Mouse (Mus musculus): ENCODE measurements around the gene Gtpbp2. TPM values are rescaled to one million over a fixed set of nuclear protein-coding genes. Genes with fewer than 3 reads are reported as not detected.

Gtpbp2 gene
- polyA plus RNA-seq, 1 experiment: 125 TPM

DNA sequence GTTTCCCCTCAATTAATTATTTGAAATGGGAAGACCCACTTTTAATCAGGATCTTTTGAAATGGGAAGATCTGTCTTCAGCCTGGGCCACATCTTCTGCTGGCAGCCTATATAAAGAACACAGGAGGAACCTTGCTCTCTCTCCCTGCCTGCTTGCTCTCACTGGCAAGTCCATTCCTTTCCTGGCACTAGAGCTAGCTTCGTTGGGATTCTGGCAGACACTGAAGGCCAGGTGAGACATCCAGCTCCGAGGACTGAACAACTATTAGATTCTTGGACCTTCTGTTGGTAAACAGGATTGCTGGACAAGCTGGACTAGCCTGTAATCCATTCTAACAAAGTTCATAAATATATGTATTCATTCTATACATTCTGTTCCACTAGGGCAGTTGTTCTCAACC, 28.0 kb downstream of the Gtpbp2 start:
- TF ChIP-seq CEBPB (IDR thresholded peaks at IDR 0.05; ENCODE audit: insufficient read depth, poor library complexity, severe bottlenecking) (no peak), POLR2AphosphoS2 (IDR thresholded peaks at IDR 0.05; ENCODE audit: insufficient read length, low read depth) (no peak), POLR2A (IDR thresholded peaks at IDR 0.05; ENCODE audit: insufficient read length, low read depth) (no peak), TCF12 (IDR thresholded peaks at IDR 0.05; ENCODE audit: insufficient read depth, poor library complexity, severe bottlenecking) (no peak), MYOG (IDR thresholded peaks at IDR 0.05; ENCODE audit: control insufficient read depth in 1 of 3, insufficient read depth in 1 of 3, insufficient read length in 2 of 3, low read depth in 2 of 3) (no peak)
- Histone ChIP-seq H3K36me3 (ENCODE audit: control insufficient read depth, insufficient read depth) (peaks cover 17% of the 10 kb centered on the region), H3ac (ENCODE audit: control insufficient read depth, insufficient read length) (no peak overlapping the region), H3K27me3 (ENCODE audit: control insufficient read depth, insufficient read depth, insufficient read length) (no peaks in the 10 kb centered on the region), H3K4me3 (no peak overlapping the region), H3K79me2 (ENCODE audit: control insufficient read depth, insufficient read depth) (no peaks in the 10 kb centered on the region), H3K4me2 (ENCODE audit: low read depth) (no peak overlapping the region)

DNA sequence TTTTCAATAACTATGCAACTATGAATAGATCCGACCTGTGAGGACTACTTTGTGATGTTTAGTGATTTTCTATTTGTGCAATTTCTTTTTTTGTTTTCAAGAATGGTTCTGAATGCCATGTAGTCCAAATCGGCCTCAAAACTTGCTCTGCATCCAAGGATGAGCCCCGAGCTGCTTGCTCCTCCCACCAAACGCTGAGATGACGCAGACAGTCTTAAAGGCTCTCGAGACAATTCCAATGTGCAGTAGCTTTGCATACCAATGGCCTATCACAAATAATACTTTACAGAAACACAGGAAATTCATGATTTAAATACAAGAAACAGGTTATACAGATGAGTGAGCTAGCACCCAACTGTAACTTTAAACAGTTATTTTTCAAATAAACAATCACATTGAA, 40.3 kb downstream of the Gtpbp2 start:
- TF ChIP-seq POLR2AphosphoS2 (IDR thresholded peaks at IDR 0.05; ENCODE audit: insufficient read length, low read depth) (no peak), SRF (IDR thresholded peaks at IDR 0.05; ENCODE audit: control insufficient read depth, insufficient read length, low read depth) (no peak)
- Histone ChIP-seq H3K4me3 (peak overlapping the region; percentile 99), H3K36me3 (ENCODE audit: control insufficient read depth, insufficient read depth) (peaks cover 12% of the 10 kb centered on the region), H3K27me3 (ENCODE audit: control insufficient read depth, insufficient read depth, insufficient read length) (no peaks in the 10 kb centered on the region), H3ac (ENCODE audit: control insufficient read depth, insufficient read length) (no peak overlapping the region), H3K79me2 (ENCODE audit: control insufficient read depth, insufficient read depth) (peaks cover 65% of the 10 kb centered on the region), H3K4me2 (ENCODE audit: low read depth) (peak overlapping the region; percentile 75)

DNA sequence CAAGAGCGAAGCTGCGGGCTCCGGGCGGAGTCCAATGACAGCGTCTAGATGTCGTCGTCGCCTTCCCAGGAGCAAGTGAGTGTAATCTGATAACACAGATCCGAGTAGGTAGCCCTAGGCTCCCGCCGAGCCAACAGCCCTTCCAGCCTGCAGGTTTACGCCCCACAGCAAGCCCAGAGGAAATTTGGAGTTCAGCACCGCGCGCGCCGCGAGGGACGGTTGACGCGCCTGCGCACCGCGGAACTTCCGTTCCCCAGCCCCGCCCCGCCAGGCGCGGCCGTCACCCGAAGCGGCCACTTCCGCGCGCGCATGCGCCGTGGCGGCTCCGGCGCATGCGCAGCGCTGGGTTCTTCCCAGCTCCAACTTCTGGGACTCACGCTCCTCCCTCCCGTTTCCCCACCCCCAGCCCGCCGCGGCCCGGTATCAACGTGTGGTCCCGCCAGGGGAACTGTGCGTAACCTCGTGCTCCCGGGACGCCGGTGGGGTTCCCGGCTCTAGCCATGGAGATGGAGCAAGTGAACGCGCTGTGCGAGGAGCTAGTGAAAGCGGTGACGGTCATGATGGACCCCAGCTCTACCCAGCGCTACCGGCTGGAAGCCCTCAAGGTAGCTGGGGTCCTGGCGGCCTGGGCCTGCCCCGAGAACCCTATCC, 41.7 kb downstream of the Gtpbp2 start, which contains the start of the genes Polh and Xpo5:
Gene Polh, minus strand, starts transcription at position 225 of the 651 bp plus-strand sequence.
Gene Xpo5, plus strand, starts transcription at position 362 of the 651 bp plus-strand sequence.
- peak within 1 kb of the TSS; percentile 52 for H3ac ChIP-seq (ENCODE audit: control insufficient read depth, insufficient read length)
- peak within 1 kb of the TSS; percentile 99 for H3K4me3 ChIP-seq
- no peak for TF ChIP-seq TCF12 (IDR thresholded peaks at IDR 0.05; ENCODE audit: insufficient read depth, poor library complexity, severe bottlenecking)
- no peak for TF ChIP-seq USF1 (IDR thresholded peaks at IDR 0.05; ENCODE audit: low read depth)
- peak; percentile 83 for TF ChIP-seq POLR2A (IDR thresholded peaks at IDR 0.05; ENCODE audit: insufficient read length, low read depth)
- peak; percentile 80 for TF ChIP-seq E2F4 (IDR thresholded peaks at IDR 0.05; ENCODE audit: insufficient read depth)
- TF ChIP-seq MAX (IDR thresholded peaks at IDR 0.05; ENCODE audit: low read depth): no peak
- TF ChIP-seq POLR2AphosphoS2 (IDR thresholded peaks at IDR 0.05; ENCODE audit: insufficient read length, low read depth): peak; percentile 91
- TF ChIP-seq SRF (IDR thresholded peaks at IDR 0.05; ENCODE audit: control insufficient read depth, insufficient read length, low read depth): no peak
- no peak for TF ChIP-seq REST (IDR thresholded peaks at IDR 0.05; ENCODE audit: insufficient read depth, insufficient read length)
- TF ChIP-seq MYOD1 (IDR thresholded peaks at IDR 0.05; ENCODE audit: control insufficient read depth in 1 of 3, insufficient read length in 2 of 3, low read depth in 2 of 3): peak in 1 of 3 experiments; percentile 5
- no peak for TF ChIP-seq CEBPB (IDR thresholded peaks at IDR 0.05; ENCODE audit: insufficient read depth, poor library complexity, severe bottlenecking)
- TF ChIP-seq TCF3 (IDR thresholded peaks at IDR 0.05; ENCODE audit: insufficient read length, low read depth): no peak
- TF ChIP-seq MYOG (IDR thresholded peaks at IDR 0.05; ENCODE audit: control insufficient read depth in 1 of 3, insufficient read depth in 1 of 3, insufficient read length in 2 of 3, low read depth in 2 of 3): no peak
- peaks cover 62% of the 10 kb centered on the region for H3K79me2 ChIP-seq (ENCODE audit: control insufficient read depth, insufficient read depth)
- peak within 1 kb of the TSS; percentile 86 for H3K4me2 ChIP-seq (ENCODE audit: low read depth)
- peaks cover 16% of the 10 kb centered on the region for H3K36me3 ChIP-seq (ENCODE audit: control insufficient read depth, insufficient read depth)
- no peaks in the 10 kb centered on the region for H3K27me3 ChIP-seq (ENCODE audit: control insufficient read depth, insufficient read depth, insufficient read length)

DNA sequence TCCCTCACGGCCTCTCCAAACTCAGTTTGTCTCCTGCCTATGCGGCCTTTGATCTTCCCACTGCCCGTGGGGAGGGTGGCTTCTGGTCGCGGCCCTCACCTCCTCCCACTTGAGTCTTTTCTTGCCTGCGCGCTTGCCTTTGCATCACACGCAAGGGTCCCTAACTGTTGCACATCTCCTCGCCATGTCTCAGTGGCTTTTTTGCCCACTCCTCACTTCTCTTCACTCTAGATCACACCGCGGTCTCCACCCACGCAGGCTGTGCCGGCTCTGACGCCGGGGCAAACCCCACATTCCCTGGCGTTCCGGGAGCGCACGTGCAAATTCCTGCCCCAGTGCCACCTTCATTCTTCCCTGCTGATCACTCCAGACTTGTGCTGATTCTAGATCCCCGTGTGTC, 42.2 kb downstream of the Gtpbp2 start:
- Histone ChIP-seq H3K4me3 (peak overlapping the region; percentile 99), H3K36me3 (ENCODE audit: control insufficient read depth, insufficient read depth) (peaks cover 19% of the 10 kb centered on the region), H3ac (ENCODE audit: control insufficient read depth, insufficient read length) (peak overlapping the region; percentile 52), H3K27me3 (ENCODE audit: control insufficient read depth, insufficient read depth, insufficient read length) (no peaks in the 10 kb centered on the region), H3K4me2 (ENCODE audit: low read depth) (peak overlapping the region; percentile 86), H3K79me2 (ENCODE audit: control insufficient read depth, insufficient read depth) (peaks cover 62% of the 10 kb centered on the region)
- TF ChIP-seq TCF3 (IDR thresholded peaks at IDR 0.05; ENCODE audit: insufficient read length, low read depth) (no peak), USF1 (IDR thresholded peaks at IDR 0.05; ENCODE audit: low read depth) (no peak), MYOD1 (IDR thresholded peaks at IDR 0.05; ENCODE audit: control insufficient read depth in 1 of 3, insufficient read length in 2 of 3, low read depth in 2 of 3) (no peak), MYOG (IDR thresholded peaks at IDR 0.05; ENCODE audit: control insufficient read depth in 1 of 3, insufficient read depth in 1 of 3, insufficient read length in 2 of 3, low read depth in 2 of 3) (no peak), CEBPB (IDR thresholded peaks at IDR 0.05; ENCODE audit: insufficient read depth, poor library complexity, severe bottlenecking) (no peak), SRF (IDR thresholded peaks at IDR 0.05; ENCODE audit: control insufficient read depth, insufficient read length, low read depth) (no peak), E2F4 (IDR thresholded peaks at IDR 0.05; ENCODE audit: insufficient read depth) (no peak), POLR2A (IDR thresholded peaks at IDR 0.05; ENCODE audit: insufficient read length, low read depth) (no peak), TCF12 (IDR thresholded peaks at IDR 0.05; ENCODE audit: insufficient read depth, poor library complexity, severe bottlenecking) (no peak), MAX (IDR thresholded peaks at IDR 0.05; ENCODE audit: low read depth) (no peak), POLR2AphosphoS2 (IDR thresholded peaks at IDR 0.05; ENCODE audit: insufficient read length, low read depth) (no peak), REST (IDR thresholded peaks at IDR 0.05; ENCODE audit: insufficient read depth, insufficient read length) (no peak)

DNA sequence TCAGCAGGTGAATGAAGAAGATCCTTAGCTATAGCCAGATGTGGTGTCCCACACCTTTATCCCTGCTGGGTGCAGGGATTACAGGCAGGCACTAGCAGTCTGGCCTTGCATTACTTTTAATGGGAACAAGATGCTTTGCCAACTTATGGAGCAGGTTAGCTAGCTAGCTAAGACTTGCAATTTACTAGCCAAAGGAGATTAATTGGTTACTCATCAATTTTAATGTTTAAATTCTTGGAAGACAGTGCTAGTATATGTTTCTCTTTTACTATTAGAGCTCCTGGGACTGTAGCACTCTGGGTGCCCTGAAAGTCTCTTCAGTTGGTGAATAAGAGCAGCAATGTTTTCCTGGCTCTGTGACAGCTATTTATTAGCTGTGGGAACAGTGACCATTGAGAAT, 45.8 kb downstream of the Gtpbp2 start:
- no peak overlapping the region for H3ac ChIP-seq (ENCODE audit: control insufficient read depth, insufficient read length)
- no peak for TF ChIP-seq USF1 (IDR thresholded peaks at IDR 0.05; ENCODE audit: low read depth)
- TF ChIP-seq E2F4 (IDR thresholded peaks at IDR 0.05; ENCODE audit: insufficient read depth): no peak
- TF ChIP-seq POLR2A (IDR thresholded peaks at IDR 0.05; ENCODE audit: insufficient read length, low read depth): no peak
- no peak for TF ChIP-seq SRF (IDR thresholded peaks at IDR 0.05; ENCODE audit: control insufficient read depth, insufficient read length, low read depth)
- no peak for TF ChIP-seq MYOG (IDR thresholded peaks at IDR 0.05; ENCODE audit: control insufficient read depth in 1 of 3, insufficient read depth in 1 of 3, insufficient read length in 2 of 3, low read depth in 2 of 3)
- TF ChIP-seq REST (IDR thresholded peaks at IDR 0.05; ENCODE audit: insufficient read depth, insufficient read length): no peak
- no peak for TF ChIP-seq CEBPB (IDR thresholded peaks at IDR 0.05; ENCODE audit: insufficient read depth, poor library complexity, severe bottlenecking)
- no peak for TF ChIP-seq MAX (IDR thresholded peaks at IDR 0.05; ENCODE audit: low read depth)
- TF ChIP-seq POLR2AphosphoS2 (IDR thresholded peaks at IDR 0.05; ENCODE audit: insufficient read length, low read depth): no peak
- no peak for TF ChIP-seq TCF12 (IDR thresholded peaks at IDR 0.05; ENCODE audit: insufficient read depth, poor library complexity, severe bottlenecking)
- H3K27me3 ChIP-seq (ENCODE audit: control insufficient read depth, insufficient read depth, insufficient read length): no peaks in the 10 kb centered on the region
- no peak overlapping the region for H3K4me2 ChIP-seq (ENCODE audit: low read depth)
- H3K36me3 ChIP-seq (ENCODE audit: control insufficient read depth, insufficient read depth): peaks cover 44% of the 10 kb centered on the region
- no peak overlapping the region for H3K4me3 ChIP-seq
- peaks cover 29% of the 10 kb centered on the region for H3K79me2 ChIP-seq (ENCODE audit: control insufficient read depth, insufficient read depth)

Measured in myocyte (in vitro differentiated cells).